Mouse (Mus musculus) heart, embryonic 13.5 days (tissue): ENCODE results near the gene Son. TPM values are rescaled to one million over a fixed set of nuclear protein-coding genes. Genes with fewer than 3 reads are reported as not detected.

Experiments
- ATAC-seq: fragments of 200-750 bp; cut with Nextera tagmentation; 2 replicates; pipeline ENCODE4 v1.8.0; 2017; ENCODE audit warnings: moderate TSS enrichment; ENCODE audit not compliant: insufficient number of reproducible peaks, low FRiP score, low TSS enrichment; ENCODE audit errors: extremely low read depth
- H3K27ac ChIP-seq: fragments of 300-500 bp; sonication (generic); replicated peaks from 2 replicates; pipeline ENCODE4 v1.5.1; 2015; ENCODE audit warnings: moderate library complexity, mild to moderate bottlenecking, inconsistent platforms
- H3K27me3 ChIP-seq: fragments of 300-500 bp; sonication (generic); replicated peaks from 2 replicates; pipeline ENCODE4 v1.6.1; 2015; ENCODE audit warnings: mild to moderate bottlenecking, inconsistent platforms
- H3K36me3 ChIP-seq: fragments of 300-500 bp; sonication (generic); 2 replicates; pipeline ENCODE4 v1.6.1; 2015; ENCODE audit warnings: mild to moderate bottlenecking, inconsistent platforms
- H3K4me1 ChIP-seq: fragments of 300-500 bp; sonication (generic); 2 replicates; pipeline ENCODE4 v1.6.1; 2015; ENCODE audit warnings: inconsistent platforms
- H3K4me2 ChIP-seq: fragments of 300-500 bp; sonication (generic); 2 replicates; pipeline ENCODE4 v1.6.1; 2015; ENCODE audit warnings: inconsistent platforms, mild to moderate bottlenecking, moderate library complexity
- H3K4me3 ChIP-seq: fragments of 300-500 bp; sonication (generic); 2 replicates; pipeline ENCODE4 v1.5.1; 2015; ENCODE audit warnings: moderate library complexity, mild to moderate bottlenecking, inconsistent platforms
- H3K9ac ChIP-seq: fragments of 300-500 bp; sonication (generic); 2 replicates; pipeline ENCODE4 v1.6.1; 2015; ENCODE audit warnings: inconsistent platforms, mild to moderate bottlenecking, moderate library complexity
- H3K9me3 ChIP-seq: fragments of 300-500 bp; sonication (generic); 2 replicates; pipeline ENCODE4 v1.6.1; 2016; ENCODE audit warnings: inconsistent platforms
- WGBS: fragments of 180-500 bp; shearing (Covaris S2); methylation state at CpG from one replicate; pipeline ENCODE4 v1.1.7; 2015; ENCODE audit warnings: mixed read lengths; 5-methylcytosine and 5-hydroxymethylcytosine counted together
- polyA plus RNA-seq: library from polyadenylated mRNA; unstranded; fragments of >200 nt; fragmentation: Nextera tagmentation; extraction: Ambion mirVana; gene quantifications from 2 replicates; pipeline ENCODE4 v1.2.1, GENCODE M21; 2015

The Son gene
- polyA plus RNA-seq, 1 experiment from 2014 or later, result 78.3 TPM

DNA sequence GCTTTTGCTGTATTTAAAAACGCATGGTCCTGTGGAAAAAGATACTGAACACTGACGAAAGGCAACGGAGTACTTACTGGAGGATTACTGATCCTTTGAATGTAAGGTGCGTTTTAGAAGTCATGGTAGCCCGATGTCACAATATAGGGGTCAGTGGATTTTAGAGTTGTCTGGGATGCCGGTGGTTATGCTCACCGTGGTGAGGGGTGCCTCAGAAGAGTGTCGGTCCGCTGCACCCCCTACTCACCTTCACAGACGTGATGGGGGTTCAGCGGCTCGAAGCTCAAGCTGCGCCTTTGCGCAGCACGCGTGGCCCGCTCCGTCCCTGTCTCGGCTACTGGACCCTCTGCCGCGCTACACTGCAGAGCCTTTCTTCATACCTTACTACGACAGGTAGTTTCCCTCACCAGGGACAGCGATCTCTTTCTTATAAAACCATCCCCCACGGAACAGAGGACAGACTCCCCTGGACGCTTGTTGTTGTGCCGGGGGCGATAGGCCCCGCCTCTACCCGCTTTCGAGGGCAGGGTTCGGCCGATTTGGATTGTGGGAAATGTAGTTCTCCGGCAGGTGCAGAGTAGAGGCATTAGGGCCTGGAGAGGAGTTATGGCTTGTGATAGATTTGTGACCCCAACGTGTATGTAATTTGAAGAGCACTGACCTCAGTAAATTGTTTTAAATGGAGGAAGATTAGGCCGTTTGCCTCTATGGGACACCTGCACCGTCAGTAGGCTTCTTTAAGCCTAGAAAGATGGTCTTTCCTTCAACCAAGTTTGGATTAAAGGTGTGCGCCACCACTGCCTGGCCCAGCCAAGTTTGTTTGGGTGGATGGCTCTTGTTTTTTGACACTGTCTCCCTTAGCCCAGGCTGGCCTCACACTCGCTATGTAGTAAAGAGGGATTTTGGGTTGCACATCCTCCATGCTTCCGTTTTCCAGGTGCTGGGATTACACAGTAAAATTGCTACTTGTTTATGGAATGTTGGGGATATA is 28.5 kb upstream of the Son start, which contains the start of gene Dnajc28:
Gene Dnajc28, minus strand, starts transcription at position 516 of the 991 bp plus-strand sequence.
- Histone ChIP-seq H3K4me1 (peaks cover 4% of the 10 kb centered on the region), H3K9ac (peak within 1 kb of the TSS; percentile 83), H3K9me3 (no peaks in the 10 kb centered on the region), H3K27me3 (peaks cover 16% of the 10 kb centered on the region), H3K27ac (no peak within 1 kb of the TSS), H3K36me3 (peaks cover 42% of the 10 kb centered on the region), H3K4me2 (peak within 1 kb of the TSS; percentile 81), H3K4me3 (peak within 1 kb of the TSS; percentile 61)
- peak; percentile 59; the same call in 1 of the 2 replicates for ATAC-seq
- 10% methylated on average over 39 of the region's 39 CpGs for WGBS

- Histone ChIP-seq H3K27ac (no peak overlapping the region), H3K4me3 (no peak overlapping the region), H3K27me3 (peaks cover 16% of the 10 kb centered on the region), H3K9ac (no peak overlapping the region), H3K36me3 (peaks cover 55% of the 10 kb centered on the region), H3K9me3 (no peaks in the 10 kb centered on the region), H3K4me2 (no peak overlapping the region), H3K4me1 (peaks cover 4% of the 10 kb centered on the region)
- 86% methylated on average over 5 of the region's 5 CpGs for WGBS
- no peak for ATAC-seq
Observed at GRCm38 (mm10) chr16:91620185-91620584, 27.1 kb upstream of the Son start.

DNA sequence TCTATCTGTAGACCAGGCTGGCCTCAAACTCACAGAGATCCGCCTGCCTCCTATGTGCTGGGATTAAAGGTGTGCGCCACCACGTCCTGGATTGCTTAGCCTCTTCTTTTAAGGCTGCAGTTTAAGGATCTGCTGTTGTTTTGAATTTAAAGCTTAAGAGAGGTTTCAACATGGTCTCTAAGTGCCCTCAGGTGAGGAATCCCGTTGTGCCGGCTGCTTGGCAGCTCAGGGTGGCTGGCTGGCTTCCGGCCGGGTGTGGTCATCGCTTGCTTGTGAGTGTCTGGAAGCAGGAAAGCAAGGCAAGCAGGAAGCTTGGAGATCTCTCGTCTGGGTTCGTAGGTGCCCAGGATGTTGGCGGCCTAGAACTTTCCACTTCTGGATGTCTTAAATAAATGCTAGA is 26.3 kb upstream of the Son start:
- no peak overlapping the region for H3K27ac ChIP-seq
- no peak for ATAC-seq
- peaks cover 63% of the 10 kb centered on the region for H3K36me3 ChIP-seq
- no peaks in the 10 kb centered on the region for H3K9me3 ChIP-seq
- WGBS, result 85% methylated on average over 11 of the region's 11 CpGs
- H3K4me1 ChIP-seq, result peaks cover 4% of the 10 kb centered on the region
- no peak overlapping the region for H3K4me3 ChIP-seq
- no peak overlapping the region for H3K4me2 ChIP-seq
- no peak overlapping the region for H3K9ac ChIP-seq
- peaks cover 16% of the 10 kb centered on the region for H3K27me3 ChIP-seq

DNA sequence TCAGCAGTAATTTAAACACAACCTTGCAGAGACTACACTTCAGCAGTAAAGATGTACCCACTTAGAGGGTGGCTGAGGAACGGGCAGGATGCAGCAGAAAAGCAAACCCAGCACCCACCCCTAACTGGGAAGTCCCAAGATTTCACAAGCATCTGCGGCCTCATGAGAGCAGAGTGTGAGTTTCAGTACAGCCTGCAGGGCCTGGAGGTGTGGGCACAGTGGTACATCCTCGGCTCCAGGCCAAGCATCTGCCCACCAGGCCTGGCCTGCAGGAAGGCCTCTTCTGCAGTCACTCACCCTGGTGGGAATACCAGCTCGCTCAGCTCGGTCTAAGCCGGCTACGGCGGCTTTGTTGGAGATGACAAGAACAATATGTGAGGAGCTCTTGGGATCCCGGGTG is 24.2 kb upstream of the Son start:
- H3K27me3 ChIP-seq, result peaks cover under 1% of the 10 kb centered on the region; the same call in 1 of the 2 replicates
- H3K36me3 ChIP-seq, result peaks cover 83% of the 10 kb centered on the region
- H3K4me3 ChIP-seq, result no peak overlapping the region
- peaks cover 3% of the 10 kb centered on the region for H3K4me1 ChIP-seq
- no peak overlapping the region for H3K27ac ChIP-seq
- H3K4me2 ChIP-seq, result no peak overlapping the region
- H3K9me3 ChIP-seq, result no peaks in the 10 kb centered on the region
- 87% methylated on average over 9 of the region's 9 CpGs for WGBS
- no peak for ATAC-seq
- H3K9ac ChIP-seq, result no peak overlapping the region

GRCm38 (mm10) chr16:91627831-91628230 is 19.5 kb upstream of the Son start:
- H3K4me2 ChIP-seq, result no peak overlapping the region
- no peaks in the 10 kb centered on the region for H3K27me3 ChIP-seq
- no peak for ATAC-seq
- no peaks in the 10 kb centered on the region for H3K4me1 ChIP-seq
- peaks cover 98% of the 10 kb centered on the region for H3K36me3 ChIP-seq
- WGBS, result 76% methylated on average over 7 of the region's 7 CpGs
- H3K4me3 ChIP-seq, result no peak overlapping the region
- no peak overlapping the region for H3K9ac ChIP-seq
- H3K9me3 ChIP-seq, result no peaks in the 10 kb centered on the region
- no peak overlapping the region for H3K27ac ChIP-seq

- no peak for ATAC-seq
- Histone ChIP-seq H3K27ac (no peak overlapping the region), H3K36me3 (peaks cover 98% of the 10 kb centered on the region), H3K4me3 (no peak overlapping the region), H3K4me1 (no peaks in the 10 kb centered on the region), H3K9me3 (no peaks in the 10 kb centered on the region), H3K27me3 (no peaks in the 10 kb centered on the region), H3K9ac (no peak overlapping the region), H3K4me2 (no peak overlapping the region)
- 86% methylated on average over 3 of the region's 3 CpGs for WGBS
Observed at GRCm38 (mm10) chr16:91628673-91629072, 18.6 kb upstream of the Son start.

- Histone ChIP-seq H3K4me3 (no peak overlapping the region), H3K36me3 (peaks cover 98% of the 10 kb centered on the region), H3K27ac (no peak overlapping the region), H3K9ac (no peak overlapping the region), H3K4me1 (no peaks in the 10 kb centered on the region), H3K4me2 (no peak overlapping the region), H3K9me3 (no peaks in the 10 kb centered on the region), H3K27me3 (no peaks in the 10 kb centered on the region)
- 92% methylated on average over 4 of the region's 4 CpGs for WGBS
- ATAC-seq, result no peak
Observed at GRCm38 (mm10) chr16:91629749-91630148, 17.6 kb upstream of the Son start.

DNA sequence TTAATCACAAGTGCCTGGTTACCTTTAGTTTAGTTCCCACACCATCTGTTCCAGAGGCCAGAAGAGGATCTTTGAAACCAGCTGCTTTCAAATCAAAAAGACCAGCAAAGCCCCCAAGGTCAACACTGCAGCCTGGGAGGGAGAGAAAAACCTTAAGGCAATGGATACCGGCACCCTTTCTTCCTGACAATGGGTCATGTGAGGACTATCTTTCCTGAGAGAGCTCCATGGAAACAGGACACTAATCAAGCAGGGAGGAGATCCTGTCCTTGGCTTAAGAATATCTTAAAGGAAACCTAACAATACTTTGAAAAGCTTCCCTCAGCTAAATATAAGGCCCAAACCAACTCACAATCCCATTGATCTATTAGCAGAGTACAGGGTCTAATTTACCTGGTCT is 16.7 kb upstream of the Son start:
- no peak for ATAC-seq
- WGBS, result 64% methylated on average over 1 of the region's 1 CpGs
- Histone ChIP-seq H3K4me3 (no peak overlapping the region), H3K9ac (no peak overlapping the region), H3K4me2 (no peak overlapping the region), H3K27me3 (no peaks in the 10 kb centered on the region), H3K9me3 (no peaks in the 10 kb centered on the region), H3K36me3 (peaks cover 98% of the 10 kb centered on the region), H3K4me1 (no peaks in the 10 kb centered on the region), H3K27ac (no peak overlapping the region)

GRCm38 (mm10) chr16:91632439-91632838 is 14.9 kb upstream of the Son start:
- WGBS, result 72% methylated on average over 5 of the region's 5 CpGs
- ATAC-seq, result no peak

GRCm38 (mm10) chr16:91632940-91633339 is 14.4 kb upstream of the Son start:
- Histone ChIP-seq H3K27ac (no peak overlapping the region), H3K4me2 (no peak overlapping the region), H3K9ac (no peak overlapping the region), H3K4me1 (no peaks in the 10 kb centered on the region), H3K9me3 (no peaks in the 10 kb centered on the region), H3K4me3 (no peak overlapping the region), H3K27me3 (no peaks in the 10 kb centered on the region), H3K36me3 (peaks cover 99% of the 10 kb centered on the region)
- 95% methylated on average over 7 of the region's 7 CpGs for WGBS
- ATAC-seq, result no peak

More at GRCm38 (mm10) chr16:91632439-91632838, 14.9 kb upstream of the Son start:
- Histone ChIP-seq H3K27me3 (no peaks in the 10 kb centered on the region), H3K9ac (no peak overlapping the region), H3K4me3 (no peak overlapping the region), H3K27ac (no peak overlapping the region), H3K36me3 (peaks cover 99% of the 10 kb centered on the region), H3K4me2 (no peak overlapping the region), H3K4me1 (no peaks in the 10 kb centered on the region), H3K9me3 (no peaks in the 10 kb centered on the region)

- Histone ChIP-seq H3K4me1 (no peaks in the 10 kb centered on the region), H3K27ac (no peak overlapping the region), H3K36me3 (peaks cover 99% of the 10 kb centered on the region), H3K4me2 (no peak overlapping the region), H3K27me3 (no peaks in the 10 kb centered on the region), H3K9ac (no peak overlapping the region), H3K9me3 (no peaks in the 10 kb centered on the region), H3K4me3 (no peak overlapping the region)
- 86% methylated on average over 12 of the region's 12 CpGs for WGBS
- no peak for ATAC-seq
Observed at GRCm38 (mm10) chr16:91633641-91634040, 13.7 kb upstream of the Son start.

DNA sequence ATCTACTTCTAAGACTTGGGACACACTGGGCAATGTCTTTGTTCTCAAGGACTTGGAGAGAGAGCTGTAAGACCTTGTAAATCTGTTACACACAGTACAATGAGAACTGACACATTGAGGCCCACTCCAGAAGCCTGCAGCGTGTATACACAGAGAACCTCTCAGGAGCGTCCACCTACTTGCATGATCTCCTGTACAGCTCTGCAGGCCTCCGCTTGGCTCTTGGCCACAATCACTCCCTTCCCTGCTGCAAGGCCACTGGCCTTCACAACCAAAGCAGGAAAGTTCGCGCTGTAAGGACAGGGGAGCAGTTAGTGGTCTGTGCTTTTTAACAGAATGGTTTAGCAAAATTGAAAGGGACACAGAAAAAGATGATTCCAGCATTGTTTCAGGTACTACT is 8.1 kb upstream of the Son start:
- Histone ChIP-seq H3K4me1 (no peaks in the 10 kb centered on the region), H3K36me3 (peaks cover 90% of the 10 kb centered on the region), H3K9ac (no peak overlapping the region), H3K27ac (no peak overlapping the region), H3K4me3 (no peak overlapping the region), H3K9me3 (no peaks in the 10 kb centered on the region), H3K27me3 (no peaks in the 10 kb centered on the region), H3K4me2 (no peak overlapping the region)
- 92% methylated on average over 5 of the region's 5 CpGs for WGBS
- ATAC-seq, result no peak
